Mouse (Mus musculus): Measurements from ENCODE around the gene Smagp. TPM values are rescaled to one million over a fixed set of nuclear protein-coding genes. Genes with fewer than 3 reads are reported as not detected.
A peak's percentile ranks its signal among the peaks of the same experiment; 100 is the strongest.

The Smagp gene
- total and polyA plus RNA-seq, 3 experiments: 0.55 to 7.0 (median 3.2) TPM

- DNase-seq (ENCODE audit: extremely low read depth): no peak
- Histone ChIP-seq H3K4me1 (ENCODE audit: control insufficient read depth in 1 of 2, insufficient read depth in 2 of 2) (peaks cover 23 to 82% of the 10 kb centered on the region in 2 experiments), H3K27ac (ENCODE audit: insufficient read depth, low read depth) (peak overlapping the region; percentile 64), H3K36me3 (replicated peaks in 1 of 2; ENCODE audit: control insufficient read depth in 1 of 2, insufficient read depth in 1 of 2, low read length in 1 of 2) (peaks cover 0 to 14% of the 10 kb centered on the region in 2 experiments), H3K79me2 (replicated peaks; ENCODE audit: control insufficient read depth, extremely low read depth, insufficient read depth, poor library complexity, severe bottlenecking) (peaks cover 48% of the 10 kb centered on the region), H3K9ac (ENCODE audit: insufficient read depth, low read depth) (peak overlapping the region; percentile 85), H3K4me2 (ENCODE audit: insufficient read depth, low read depth, poor library complexity, severe bottlenecking) (peak overlapping the region; percentile 64), H3K4me3 (replicated peaks in 1 of 3; ENCODE audit: low read depth in 2 of 3, low read length in 2 of 3, poor library complexity in 1 of 3) (peak overlapping the region; percentile 61 to 96 (median 84)), H3K9me3 (replicated peaks; ENCODE audit: low read length) (no peaks in the 10 kb centered on the region), H3K27me3 (replicated peaks) (no peaks in the 10 kb centered on the region)
- dilution Hi-C loops (cut with MboI; ENCODE audit: extremely low pct_ligation_motif_present, extremely low pct_unique_long_range_greater_than_20kb, low sequenced_read_pairs): no loop called here
- TF ChIP-seq ZKSCAN1 (IDR thresholded peaks at IDR 0.05; ENCODE audit: borderline replicate concordance, low read depth, low read length) (no peak), SMC3 (IDR thresholded peaks at IDR 0.05; ENCODE audit: low read depth, low read length) (no peak), MEF2A (IDR thresholded peaks at IDR 0.05; ENCODE audit: borderline replicate concordance, low read depth, low read length) (no peak), MXI1 (IDR thresholded peaks at IDR 0.05; ENCODE audit: low read depth, low read length) (no peak), RAD21 (IDR thresholded peaks at IDR 0.05; ENCODE audit: low read depth, low read length) (no peak), SIN3A (IDR thresholded peaks at IDR 0.05; ENCODE audit: low read length) (no peak), TCF12 (IDR thresholded peaks at IDR 0.05; ENCODE audit: low read depth, low read length) (no peak), POLR2AphosphoS2 (IDR thresholded peaks at IDR 0.05; ENCODE audit: low read depth, low read length) (no peak), MAZ (IDR thresholded peaks at IDR 0.05; ENCODE audit: low read depth, low read length) (no peak), CHD2 (IDR thresholded peaks at IDR 0.05; ENCODE audit: low read length) (no peak), UBTF (IDR thresholded peaks at IDR 0.05; ENCODE audit: low read depth, low read length) (no peak), EP300 (IDR thresholded peaks at IDR 0.05; ENCODE audit: low read length) (no peak), MYC (IDR thresholded peaks at IDR 0.05; ENCODE audit: low read depth, low read length) (no peak), RCOR1 (conservative IDR thresholded peaks at IDR 0.05; ENCODE audit: low read depth, low read length) (no peak), NRF1 (IDR thresholded peaks at IDR 0.05; ENCODE audit: low read depth, low read length) (no peak), ZNF384 (IDR thresholded peaks at IDR 0.05; ENCODE audit: low read depth, low read length) (no peak)
- in situ Hi-C loops (cut with MboI; ENCODE audit: low pct_ligation_motif_present, low pct_unique_long_range_greater_than_20kb, low sequenced_read_pairs): no loop called here
Observed at GRCm38 (mm10) chr15:100667871-100668545, 31.3 kb upstream of the Smagp start.

GRCm38 (mm10) chr15:100667420-100667819 lies 30.7 kb upstream of the Smagp start:
- Histone ChIP-seq H3K27me3 (replicated peaks) (no peaks in the 10 kb centered on the region), H3K4me1 (ENCODE audit: control insufficient read depth in 1 of 2, insufficient read depth in 2 of 2) (peaks cover 23 to 82% of the 10 kb centered on the region in 2 experiments), H3K9me3 (replicated peaks; ENCODE audit: low read length) (no peaks in the 10 kb centered on the region), H3K9ac (ENCODE audit: insufficient read depth, low read depth) (peak overlapping the region; percentile 85), H3K36me3 (replicated peaks in 1 of 2; ENCODE audit: control insufficient read depth in 1 of 2, insufficient read depth in 1 of 2, low read length in 1 of 2) (peaks cover 0 to 20% of the 10 kb centered on the region in 2 experiments), H3K4me2 (ENCODE audit: insufficient read depth, low read depth, poor library complexity, severe bottlenecking) (peak overlapping the region; percentile 64), H3K27ac (ENCODE audit: insufficient read depth, low read depth) (peak overlapping the region; percentile 55; the same call in 1 of the 2 replicates), H3K4me3 (replicated peaks in 1 of 3; ENCODE audit: low read depth in 2 of 3, low read length in 2 of 3, poor library complexity in 1 of 3) (peak overlapping the region; percentile 61 to 96 (median 84)), H3K79me2 (replicated peaks; ENCODE audit: control insufficient read depth, extremely low read depth, insufficient read depth, poor library complexity, severe bottlenecking) (peaks cover 49% of the 10 kb centered on the region)
- dilution Hi-C loops (cut with MboI; ENCODE audit: extremely low pct_ligation_motif_present, extremely low pct_unique_long_range_greater_than_20kb, low sequenced_read_pairs) (no loop called here), in situ Hi-C loops (cut with MboI; ENCODE audit: low pct_ligation_motif_present, low pct_unique_long_range_greater_than_20kb, low sequenced_read_pairs) (no loop called here)
- no peak for DNase-seq (ENCODE audit: extremely low read depth)
- TF ChIP-seq GABPA (IDR thresholded peaks at IDR 0.05; ENCODE audit: insufficient replicate concordance, low read depth, low read length) (no peak), ELF1 (IDR thresholded peaks at IDR 0.05; ENCODE audit: low read depth, low read length) (no peak), EP300 (IDR thresholded peaks at IDR 0.05; ENCODE audit: low read length) (0 out of 2 replicates have a peak, but pooled peaks have one; percentile 9), RCOR1 (conservative IDR thresholded peaks at IDR 0.05; ENCODE audit: low read depth, low read length) (peak; percentile 38; the same call in 1 of the 2 replicates), CHD1 (IDR thresholded peaks at IDR 0.05; ENCODE audit: low read depth, low read length) (no peak), HCFC1 (IDR thresholded peaks at IDR 0.05; ENCODE audit: low read depth, low read length) (no peak), NELFE (IDR thresholded peaks at IDR 0.05; ENCODE audit: low read depth, low read length) (no peak), CTCF (conservative IDR thresholded peaks at IDR 0.05 in 1 of 2, IDR thresholded peaks at IDR 0.05 in 1 of 2; ENCODE audit: low read depth in 2 of 2, low read length in 2 of 2) (no peak), UBTF (IDR thresholded peaks at IDR 0.05; ENCODE audit: low read depth, low read length) (no peak), CHD2 (IDR thresholded peaks at IDR 0.05; ENCODE audit: low read length) (no peak), JUN (IDR thresholded peaks at IDR 0.05; ENCODE audit: insufficient read depth, low read depth, low read length) (no peak), POLR2A (IDR thresholded peaks at IDR 0.05; ENCODE audit: low read depth, low read length) (no peak), MAZ (IDR thresholded peaks at IDR 0.05; ENCODE audit: low read depth, low read length) (no peak), USF1 (IDR thresholded peaks at IDR 0.05; ENCODE audit: low read depth, low read length) (no peak), MXI1 (IDR thresholded peaks at IDR 0.05; ENCODE audit: low read depth, low read length) (peak; percentile 24; the same call in 1 of the 2 replicates), RAD21 (IDR thresholded peaks at IDR 0.05; ENCODE audit: low read depth, low read length) (no peak), ZMIZ1 (IDR thresholded peaks at IDR 0.05; ENCODE audit: low read depth, low read length) (no peak), IRF4 (IDR thresholded peaks at IDR 0.05; ENCODE audit: low read depth, low read length) (no peak), ZC3H11A (IDR thresholded peaks at IDR 0.05; ENCODE audit: low read depth, low read length) (no peak), MAX (IDR thresholded peaks at IDR 0.05; ENCODE audit: low read length) (no peak), ZNF384 (IDR thresholded peaks at IDR 0.05; ENCODE audit: low read depth, low read length) (peak; percentile 73), MYC (IDR thresholded peaks at IDR 0.05; ENCODE audit: low read depth, low read length) (no peak), MAFK (IDR thresholded peaks at IDR 0.05; ENCODE audit: insufficient replicate concordance, low read length) (no peak), ZKSCAN1 (IDR thresholded peaks at IDR 0.05; ENCODE audit: borderline replicate concordance, low read depth, low read length) (no peak)
